Mouse (Mus musculus) erythroblast, embryonic 14.5 days (primary cell): ENCODE measurements around the gene Shroom1.

Experiments
- GATA1 ChIP-seq: IDR thresholded peaks from 2 replicates; pipeline ENCODE4 v1.6.1; 2012; ENCODE audit warnings: low read length, inconsistent platforms, mixed read lengths
- TAL1 ChIP-seq: IDR thresholded peaks from 3 replicates; pipeline ENCODE4 v1.6.1; 2012; ENCODE audit warnings: low read length, inconsistent platforms, mixed read lengths

DNA sequence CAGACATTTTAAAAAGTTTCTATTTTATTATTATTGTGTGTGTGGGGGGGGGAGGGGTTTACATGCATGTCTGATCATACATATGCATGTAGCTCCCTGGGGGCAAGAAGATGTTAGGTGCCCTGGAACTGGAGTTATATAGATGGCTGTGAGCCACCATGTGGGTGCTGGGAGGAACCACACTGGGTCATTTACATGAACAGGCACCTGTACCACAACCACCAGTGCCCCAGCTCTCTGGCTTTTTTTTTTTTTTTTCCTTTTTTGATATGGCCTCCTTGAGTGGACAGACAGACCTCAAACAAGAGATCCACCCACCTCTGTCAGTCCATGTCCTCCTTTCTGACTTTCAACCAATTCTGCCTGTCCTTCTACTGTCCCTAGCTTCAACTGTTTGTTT, 27.8 kb upstream of the Shroom1 start:
- TF ChIP-seq TAL1 (no peak), GATA1 (no peak)
